Mouse (Mus musculus) central nervous system, embryonic 18 days (tissue): Measurements from ENCODE around the gene 1700056E22Rik. TPM values are rescaled to one million over a fixed set of nuclear protein-coding genes. Genes with fewer than 3 reads are reported as not detected.

Source experiments
- polyA plus RNA-seq: library from polyadenylated mRNA; depleted of rRNA; stranded (reverse); fragments of >200 nt; gene quantifications from 2 replicates; pipeline ENCODE4 v1.2.3, GENCODE M21; 2012; rRNA removed

1700056E22Rik gene
- 0.28 and 0.49 TPM in 2 replicates for polyA plus RNA-seq

DNA sequence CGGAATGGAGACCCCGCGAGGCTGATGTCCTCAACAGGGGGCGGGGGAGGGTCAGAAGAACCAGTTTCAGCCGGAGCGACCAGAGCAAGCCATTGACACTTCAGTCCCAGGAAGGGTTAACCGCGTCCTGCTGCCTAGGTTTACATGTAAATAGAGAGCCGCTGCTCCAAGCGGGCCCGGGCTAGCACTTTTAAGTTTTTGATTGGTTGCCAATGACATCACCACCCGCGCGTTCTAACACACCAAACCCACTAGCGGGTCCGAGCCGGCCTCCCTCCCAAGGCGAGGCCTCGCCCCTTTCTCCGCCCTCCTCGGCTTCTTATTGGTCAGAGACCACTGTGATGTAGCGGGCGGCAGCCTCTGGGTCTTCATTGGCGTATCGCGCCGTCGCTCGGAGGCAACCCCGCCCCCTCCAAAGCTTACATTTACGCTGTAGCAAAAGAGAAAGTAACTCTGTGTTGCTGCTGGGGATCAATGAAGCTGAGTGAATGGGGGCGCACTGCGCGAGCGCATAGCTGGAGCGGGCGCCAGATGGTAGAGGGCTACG lies at the start of gene 1700056E22Rik:
1700056E22Rik (minus strand) TSS at position 291 of the 547 bp plus-strand sequence.

DNA sequence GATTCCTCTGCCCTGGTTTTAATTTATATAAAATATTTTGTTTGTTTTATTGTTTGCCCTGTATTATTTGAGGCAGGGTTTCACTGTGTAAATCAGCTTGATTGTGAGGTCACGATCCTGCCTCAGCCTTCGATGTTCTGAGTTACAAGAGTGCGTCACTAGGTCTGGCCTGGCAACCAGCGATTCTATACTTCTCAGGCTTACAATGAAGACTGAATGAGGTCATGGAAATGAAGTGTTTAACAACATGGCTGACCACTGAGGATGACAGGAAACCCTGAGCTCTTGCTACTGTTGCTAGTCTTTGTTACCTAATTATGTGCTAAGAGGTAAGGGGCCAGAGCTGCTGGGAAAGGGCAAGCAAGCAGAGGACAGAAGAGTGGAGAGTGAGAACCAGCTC lies 21.0 kb downstream of the 1700056E22Rik start, which contains the start of gene Dusp10:
Dusp10 (plus strand) TSS at position 197 of the 400 bp plus-strand sequence.

Other genes starting within 250 kb of the 1700056E22Rik start
- gene Dusp10, start 21.0 kb downstream of the 1700056E22Rik start, polyA plus RNA-seq: 4.1 and 4.9 TPM in 2 replicates